Mouse (Mus musculus): Measurements from ENCODE around the gene Sgf29. TPM values are rescaled to one million over a fixed set of nuclear protein-coding genes. Genes with fewer than 3 reads are reported as not detected.

Gene Sgf29
- polyA plus RNA-seq, 1 experiment from 2014 or later = 29.1 TPM

GRCm38 (mm10) chr7:126665269-126665668 lies 16.2 kb downstream of the Sgf29 start:
- no peaks in the 10 kb centered on the region for H3K9me3 ChIP-seq (replicated peaks)
- no peak overlapping the region for H3K27ac ChIP-seq (replicated peaks)
- peaks cover 16% of the 10 kb centered on the region for H3K4me1 ChIP-seq (replicated peaks)
- H3K4me2 ChIP-seq = no peak overlapping the region
- H3K4me3 ChIP-seq (replicated peaks) = no peak overlapping the region
- ATAC-seq (ENCODE audit: insufficient read depth) = no peak
- H3K9ac ChIP-seq = no peak overlapping the region
- peaks cover 58% of the 10 kb centered on the region for H3K36me3 ChIP-seq (replicated peaks)
- 83% methylated on average over 3 of the region's 3 CpGs for WGBS (ENCODE audit: insufficient replicate concordance)
- H3K27me3 ChIP-seq = no peaks in the 10 kb centered on the region

DNA sequence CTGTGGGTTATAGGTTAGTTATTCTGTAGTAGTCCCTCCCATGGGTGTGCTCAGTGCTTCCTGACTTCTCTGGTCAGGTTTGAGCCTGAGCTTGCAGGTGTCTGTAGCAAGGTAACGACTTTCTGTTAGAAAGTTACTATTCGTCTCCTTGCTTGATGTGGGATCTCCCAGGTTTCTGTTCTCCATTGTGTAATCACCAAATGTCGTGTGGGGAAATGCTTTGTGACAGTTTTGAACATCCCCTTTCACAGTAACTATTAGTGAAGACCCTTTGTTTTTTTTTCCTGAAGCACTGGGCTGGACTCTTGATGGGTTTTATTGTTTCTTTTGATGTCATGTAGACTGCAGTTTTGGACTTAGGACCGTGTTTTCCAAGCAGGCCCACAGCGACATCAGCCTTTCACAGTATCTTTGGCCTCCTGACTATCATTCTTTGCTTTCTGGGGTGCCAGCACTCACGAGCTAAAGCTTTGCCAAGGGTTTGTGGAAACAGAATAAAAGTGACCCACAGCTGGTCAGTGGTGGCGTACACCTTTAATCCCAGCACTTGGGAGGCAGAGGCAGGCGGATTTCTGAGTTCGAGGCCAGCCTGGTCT lies 18.5 kb downstream of the Sgf29 start:
- Histone ChIP-seq H3K4me3 (replicated peaks) (no peak overlapping the region), H3K4me2 (no peak overlapping the region), H3K9me3 (replicated peaks) (no peaks in the 10 kb centered on the region), H3K36me3 (replicated peaks) (peaks cover 73% of the 10 kb centered on the region), H3K9ac (no peak overlapping the region), H3K27me3 (no peaks in the 10 kb centered on the region), H3K4me1 (replicated peaks) (peaks cover 16% of the 10 kb centered on the region), H3K27ac (replicated peaks) (peak overlapping the region; percentile 19; the same call in 1 of the 2 replicates)
- WGBS (ENCODE audit: insufficient replicate concordance) = 67% methylated on average over 9 of the region's 9 CpGs
- ATAC-seq (ENCODE audit: insufficient read depth) = no peak

DNA sequence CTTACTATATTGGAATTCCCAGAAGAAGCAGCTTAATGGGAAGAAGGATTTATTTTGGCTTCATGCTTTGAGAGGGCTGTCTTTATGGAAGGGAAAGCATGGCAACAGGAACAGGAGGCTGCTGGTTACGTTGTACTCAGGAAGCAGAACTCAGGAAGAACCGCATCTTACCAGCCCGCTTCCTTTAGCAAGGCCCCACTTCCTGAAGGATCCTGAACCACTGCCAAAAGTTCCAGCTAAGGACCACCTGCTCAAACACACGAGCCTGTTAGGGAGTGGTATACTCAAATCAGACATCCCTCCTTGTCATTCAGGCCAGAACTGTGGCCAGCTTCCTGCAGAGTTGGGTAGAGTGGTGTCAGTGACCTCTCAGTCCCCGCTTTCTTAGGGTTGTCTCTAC lies 19.3 kb downstream of the Sgf29 start:
- ATAC-seq (ENCODE audit: insufficient read depth) = no peak
- H3K9ac ChIP-seq = no peak overlapping the region
- H3K36me3 ChIP-seq (replicated peaks) = peaks cover 73% of the 10 kb centered on the region
- H3K27me3 ChIP-seq = no peaks in the 10 kb centered on the region
- H3K9me3 ChIP-seq (replicated peaks) = no peaks in the 10 kb centered on the region
- peak overlapping the region; percentile 19; the same call in 1 of the 2 replicates for H3K27ac ChIP-seq (replicated peaks)
- H3K4me3 ChIP-seq (replicated peaks) = no peak overlapping the region
- H3K4me1 ChIP-seq (replicated peaks) = peaks cover 16% of the 10 kb centered on the region
- WGBS (ENCODE audit: insufficient replicate concordance) = 63% methylated on average over 5 of the region's 5 CpGs
- no peak overlapping the region for H3K4me2 ChIP-seq

- no peak overlapping the region for H3K9ac ChIP-seq
- no peaks in the 10 kb centered on the region for H3K9me3 ChIP-seq (replicated peaks)
- no peaks in the 10 kb centered on the region for H3K27me3 ChIP-seq
- no peak for ATAC-seq (ENCODE audit: insufficient read depth)
- H3K4me3 ChIP-seq (replicated peaks) = no peak overlapping the region
- no peak overlapping the region for H3K4me2 ChIP-seq
- no peak overlapping the region for H3K27ac ChIP-seq (replicated peaks)
- peaks cover 61% of the 10 kb centered on the region for H3K36me3 ChIP-seq (replicated peaks)
- 79% methylated on average over 3 of the region's 3 CpGs for WGBS (ENCODE audit: insufficient replicate concordance)
- H3K4me1 ChIP-seq (replicated peaks) = peaks cover 8% of the 10 kb centered on the region
These were observed 21.0 kb downstream of the Sgf29 start for GRCm38 (mm10) chr7:126670152-126670551.

- Histone ChIP-seq H3K9me3 (replicated peaks) (no peaks in the 10 kb centered on the region), H3K27me3 (no peaks in the 10 kb centered on the region), H3K36me3 (replicated peaks) (peaks cover 50% of the 10 kb centered on the region), H3K4me1 (replicated peaks) (peaks cover 26% of the 10 kb centered on the region), H3K27ac (replicated peaks) (no peak overlapping the region), H3K4me3 (replicated peaks) (no peak overlapping the region), H3K9ac (no peak overlapping the region), H3K4me2 (no peak overlapping the region)
- no peak for ATAC-seq (ENCODE audit: insufficient read depth)
- 87% methylated on average over 9 of the region's 9 CpGs for WGBS (ENCODE audit: insufficient replicate concordance)
These were observed 23.0 kb downstream of the Sgf29 start for GRCm38 (mm10) chr7:126672111-126672510.

GRCm38 (mm10) chr7:126675104-126675503 lies 26.0 kb downstream of the Sgf29 start:
- 78% methylated on average over 8 of the region's 8 CpGs for WGBS (ENCODE audit: insufficient replicate concordance)
- H3K4me1 ChIP-seq (replicated peaks) = peaks cover 27% of the 10 kb centered on the region
- H3K4me2 ChIP-seq = peak overlapping the region; percentile 44; the same call in 1 of the 2 replicates
- no peak overlapping the region for H3K27ac ChIP-seq (replicated peaks)
- H3K36me3 ChIP-seq (replicated peaks) = peaks cover 47% of the 10 kb centered on the region
- H3K9ac ChIP-seq = no peak overlapping the region
- H3K9me3 ChIP-seq (replicated peaks) = no peaks in the 10 kb centered on the region
- no peaks in the 10 kb centered on the region for H3K27me3 ChIP-seq
- peak overlapping the region; percentile 28; the same call in 1 of the 2 replicates for H3K4me3 ChIP-seq (replicated peaks)
- no peak for ATAC-seq (ENCODE audit: insufficient read depth)

- ATAC-seq (ENCODE audit: insufficient read depth) = peak; percentile 57
- Histone ChIP-seq H3K4me1 (replicated peaks) (peaks cover 27% of the 10 kb centered on the region), H3K9ac (no peak within 1 kb of the TSS), H3K9me3 (replicated peaks) (no peaks in the 10 kb centered on the region), H3K4me2 (peak within 1 kb of the TSS; percentile 44), H3K27me3 (no peaks in the 10 kb centered on the region), H3K27ac (replicated peaks) (peak within 1 kb of the TSS; percentile 77), H3K36me3 (replicated peaks) (peaks cover 38% of the 10 kb centered on the region), H3K4me3 (replicated peaks) (peak within 1 kb of the TSS; percentile 28)
- 69% methylated on average over 1 of the region's 1 CpGs for WGBS (ENCODE audit: insufficient replicate concordance)
These were observed 27.1 kb downstream of the Sgf29 start, which contains the start of gene Sult1a1 for GRCm38 (mm10) chr7:126676207-126676606. Gene Sult1a1 (minus strand): TSS chr7:126676432.

DNA sequence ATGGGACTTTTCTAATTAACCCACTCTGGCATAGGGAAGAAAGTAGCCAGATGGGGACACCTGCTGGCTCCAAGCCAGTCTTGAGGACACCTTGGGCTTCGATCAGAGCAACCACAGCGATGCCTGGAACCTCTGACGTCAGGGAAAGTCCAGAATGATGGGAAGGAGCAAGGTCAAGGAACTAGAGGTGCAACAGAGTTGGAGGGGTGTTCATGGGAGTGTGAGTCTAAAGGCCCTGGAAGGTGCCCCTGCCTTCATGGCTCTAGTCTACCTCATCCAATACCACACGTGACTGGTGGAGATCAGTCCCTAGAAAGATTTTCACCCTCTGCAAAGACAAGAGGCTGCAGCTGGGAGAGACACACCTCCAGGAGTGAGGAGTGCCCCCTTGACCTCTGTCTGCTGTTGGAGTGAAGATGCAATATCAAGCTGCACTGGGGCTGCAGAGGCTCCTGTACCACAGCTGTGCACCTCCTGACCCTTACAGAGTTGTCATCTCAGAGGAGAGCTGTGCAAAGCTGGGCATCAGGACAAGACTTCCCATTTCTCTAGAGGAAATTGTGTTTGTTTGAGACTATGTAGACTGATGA lies 27.6 kb downstream of the Sgf29 start:
- H3K27me3 ChIP-seq = no peaks in the 10 kb centered on the region
- peaks cover 33% of the 10 kb centered on the region for H3K36me3 ChIP-seq (replicated peaks)

DNA sequence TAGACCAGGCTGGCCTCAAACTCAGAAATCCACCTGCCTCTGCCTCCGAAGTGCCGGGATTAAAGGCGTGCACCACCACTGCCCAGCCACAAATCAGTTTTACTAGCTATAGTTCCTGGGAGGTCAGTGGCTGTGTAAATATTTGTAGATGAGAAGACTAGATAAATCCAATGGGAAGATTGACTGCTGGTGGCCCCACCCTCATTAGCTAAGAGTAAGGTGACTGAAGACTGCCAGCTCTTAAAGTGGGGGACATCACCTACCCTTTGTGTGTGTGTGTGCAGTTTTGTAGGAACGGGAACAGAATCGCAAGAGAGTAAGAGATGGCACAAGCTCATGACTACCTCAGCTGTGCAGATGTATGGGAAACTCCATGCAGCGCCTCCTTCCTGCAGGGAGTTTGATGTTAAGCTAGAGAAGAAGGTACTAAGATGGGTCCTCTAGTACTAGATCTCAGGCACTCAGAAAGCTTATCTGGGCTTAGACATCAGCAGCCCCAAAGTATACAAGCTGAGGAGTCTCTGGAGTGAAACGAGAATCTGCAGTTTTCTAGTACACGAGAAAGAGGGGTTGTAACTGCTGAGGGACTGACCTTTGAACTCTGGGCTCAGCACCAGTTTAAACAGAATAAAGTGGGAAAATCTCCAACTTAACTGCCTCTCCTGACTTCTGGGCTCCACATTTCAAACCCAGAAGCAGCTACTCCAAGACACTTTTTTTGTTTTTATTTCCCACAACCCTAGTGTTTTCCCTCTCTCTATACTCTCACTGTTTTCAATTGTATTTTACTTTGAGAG lies 29.6 kb downstream of the Sgf29 start:
- peak overlapping the region; percentile 65 for H3K27ac ChIP-seq (replicated peaks)
- H3K4me2 ChIP-seq = no peak overlapping the region; the same call in 1 of the 2 replicates

More for the DNA sequence above, 27.6 kb downstream of the Sgf29 start:
- no peaks in the 10 kb centered on the region for H3K9me3 ChIP-seq (replicated peaks)
- 65% methylated on average over 4 of the region's 4 CpGs for WGBS (ENCODE audit: insufficient replicate concordance)
- ATAC-seq (ENCODE audit: insufficient read depth) = no peak
- no peak overlapping the region for H3K4me3 ChIP-seq (replicated peaks)
- no peak overlapping the region for H3K9ac ChIP-seq
- peaks cover 27% of the 10 kb centered on the region for H3K4me1 ChIP-seq (replicated peaks)
- no peak overlapping the region for H3K4me2 ChIP-seq
- H3K27ac ChIP-seq (replicated peaks) = peak overlapping the region; percentile 45; the same call in 1 of the 2 replicates

DNA sequence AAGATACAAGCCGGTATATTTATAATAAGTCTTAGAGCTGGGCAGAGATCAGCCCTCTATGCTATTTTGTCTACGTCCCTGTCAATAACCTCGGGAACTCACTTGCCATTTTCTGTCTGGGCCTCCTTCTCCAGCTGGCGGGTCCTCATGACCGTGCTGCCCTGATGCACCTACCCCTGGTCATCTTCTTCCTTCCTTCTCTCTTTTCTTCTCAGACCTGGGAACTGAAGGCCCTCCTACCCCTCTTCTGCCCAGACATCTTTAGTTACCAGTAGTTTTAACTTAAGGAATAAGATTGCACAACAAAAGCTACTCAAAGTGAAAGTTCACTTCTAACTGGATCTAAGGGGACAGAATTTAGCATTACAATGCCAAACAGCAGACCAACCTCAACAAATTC lies 30.6 kb downstream of the Sgf29 start:
- Histone ChIP-seq H3K4me1 (replicated peaks) (peaks cover 35% of the 10 kb centered on the region), H3K9ac (no peak overlapping the region), H3K9me3 (replicated peaks) (no peaks in the 10 kb centered on the region), H3K36me3 (replicated peaks) (peaks cover 13% of the 10 kb centered on the region), H3K4me3 (replicated peaks) (no peak overlapping the region), H3K27me3 (no peaks in the 10 kb centered on the region), H3K4me2 (no peak overlapping the region), H3K27ac (replicated peaks) (0 out of 2 replicates have a peak overlapping the region, but pooled peaks have one; percentile 48)
- WGBS (ENCODE audit: insufficient replicate concordance) = 78% methylated on average over 5 of the region's 5 CpGs
- no peak for ATAC-seq (ENCODE audit: insufficient read depth)

More for the DNA sequence above, 29.6 kb downstream of the Sgf29 start:
- Histone ChIP-seq H3K9me3 (replicated peaks) (no peaks in the 10 kb centered on the region), H3K4me1 (replicated peaks) (peaks cover 27% of the 10 kb centered on the region), H3K27me3 (no peaks in the 10 kb centered on the region), H3K4me3 (replicated peaks) (no peak overlapping the region), H3K9ac (no peak overlapping the region), H3K36me3 (replicated peaks) (peaks cover 15% of the 10 kb centered on the region)
- ATAC-seq (ENCODE audit: insufficient read depth) = peak; percentile 49; the same call in 1 of the 2 replicates
- 70% methylated on average over 8 of the region's 8 CpGs for WGBS (ENCODE audit: insufficient replicate concordance)

- no peak for ATAC-seq (ENCODE audit: insufficient read depth)
These were observed 32.1 kb downstream of the Sgf29 start for GRCm38 (mm10) chr7:126681221-126681620.

More at GRCm38 (mm10) chr7:126681221-126681620, 32.1 kb downstream of the Sgf29 start:
- Histone ChIP-seq H3K27ac (replicated peaks) (no peak overlapping the region), H3K9ac (no peak overlapping the region), H3K9me3 (replicated peaks) (no peaks in the 10 kb centered on the region), H3K4me1 (replicated peaks) (peaks cover 22% of the 10 kb centered on the region), H3K27me3 (no peaks in the 10 kb centered on the region), H3K36me3 (replicated peaks) (peaks cover 7% of the 10 kb centered on the region; the same call in 1 of the 2 replicates), H3K4me2 (no peak overlapping the region), H3K4me3 (replicated peaks) (no peak overlapping the region)
- 88% methylated on average over 5 of the region's 5 CpGs for WGBS (ENCODE audit: insufficient replicate concordance)

Measured in liver, embryonic 15.5 days (tissue).